Mouse (Mus musculus): ENCODE results near the gene Atp2b4. TPM values are rescaled to one million over a fixed set of nuclear protein-coding genes. Genes with fewer than 3 reads are reported as not detected.
A peak's percentile ranks its signal among the peaks of the same experiment; 100 is the strongest.

Gene Atp2b4
- polyA plus RNA-seq, 1 experiment from 2014 or later, result 10.4 TPM

DNA sequence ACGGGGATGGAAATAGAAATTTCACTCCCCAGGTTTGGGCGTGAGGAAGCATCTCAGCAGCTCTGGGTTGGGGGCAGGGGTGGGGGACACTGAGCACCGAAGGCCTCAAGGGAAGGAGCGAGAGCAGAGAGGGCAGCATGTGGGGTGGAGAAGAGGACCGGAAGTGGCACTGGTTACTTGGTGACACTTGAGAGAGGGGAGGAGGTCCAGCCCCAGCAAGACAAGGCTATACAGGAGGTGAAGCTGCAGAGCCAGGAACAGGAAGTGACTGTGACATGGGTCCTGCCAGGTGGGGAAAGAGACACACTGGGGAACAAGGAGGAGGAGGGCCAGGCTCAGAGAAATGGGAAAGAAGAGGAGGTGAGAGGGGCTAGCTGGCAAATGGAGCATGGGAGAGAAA, 20.3 kb upstream of the Atp2b4 start:
- ATAC-seq (replicated peaks), result no peak
- Histone ChIP-seq H3K27me3 (no peaks in the 10 kb centered on the region), H3K9ac (replicated peaks) (no peak overlapping the region), H3K4me2 (replicated peaks) (no peak overlapping the region), H3K9me3 (no peaks in the 10 kb centered on the region), H3K27ac (replicated peaks) (no peak overlapping the region), H3K4me1 (peaks cover 28% of the 10 kb centered on the region), H3K36me3 (no peaks in the 10 kb centered on the region), H3K4me3 (no peak overlapping the region)
- WGBS, result 64% methylated on average over 5 of the region's 5 CpGs

DNA sequence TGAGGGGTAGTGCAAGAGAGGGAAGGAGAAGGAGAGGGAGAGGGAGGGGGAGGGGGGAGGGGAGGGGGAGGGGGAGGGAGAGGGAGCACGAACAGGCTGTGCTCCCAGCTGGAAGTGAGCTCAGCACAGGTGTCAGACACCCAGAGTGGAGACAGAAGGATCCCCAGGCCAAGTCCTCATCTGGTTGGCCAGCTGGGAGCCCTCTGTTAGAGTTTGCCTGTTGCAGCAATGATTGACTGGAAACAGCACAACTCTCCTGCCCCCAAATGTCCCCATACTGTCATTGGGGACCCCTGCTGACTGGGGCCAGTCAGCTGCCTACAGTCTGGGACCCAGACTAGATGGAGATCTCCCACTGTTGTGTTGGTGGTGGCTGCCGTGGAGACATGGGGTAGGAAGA, 19.3 kb upstream of the Atp2b4 start:
- no peaks in the 10 kb centered on the region for H3K9me3 ChIP-seq
- peaks cover 20% of the 10 kb centered on the region for H3K4me1 ChIP-seq
- no peak for ATAC-seq (replicated peaks)
- H3K4me2 ChIP-seq (replicated peaks), result no peak overlapping the region
- no peaks in the 10 kb centered on the region for H3K36me3 ChIP-seq
- 34% methylated on average over 2 of the region's 2 CpGs for WGBS
- no peak overlapping the region for H3K27ac ChIP-seq (replicated peaks)
- H3K4me3 ChIP-seq, result no peak overlapping the region
- H3K9ac ChIP-seq (replicated peaks), result no peak overlapping the region
- no peaks in the 10 kb centered on the region for H3K27me3 ChIP-seq

DNA sequence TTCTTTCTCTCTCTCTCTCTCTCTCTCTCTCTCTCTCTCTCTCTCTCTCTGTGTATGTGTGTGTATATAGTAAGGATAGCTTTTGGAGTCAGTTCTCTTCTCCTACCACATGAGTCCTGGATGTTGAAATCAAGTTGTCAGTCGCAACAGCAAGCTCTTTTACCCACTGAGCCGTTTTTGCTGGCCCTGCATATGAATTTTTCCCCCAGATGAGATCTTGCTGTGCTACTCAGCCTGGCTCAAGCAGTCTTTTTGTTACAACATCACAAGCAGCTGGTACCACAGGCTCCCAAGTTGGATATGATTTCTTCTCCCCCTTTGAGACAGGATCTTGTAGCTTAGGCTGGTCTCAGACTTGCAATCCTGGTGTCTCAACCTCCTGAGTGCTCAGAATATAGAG, 17.7 kb upstream of the Atp2b4 start:
- Histone ChIP-seq H3K27ac (replicated peaks) (no peak overlapping the region), H3K4me1 (peaks cover 19% of the 10 kb centered on the region), H3K9ac (replicated peaks) (no peak overlapping the region), H3K4me2 (replicated peaks) (no peak overlapping the region), H3K9me3 (no peaks in the 10 kb centered on the region), H3K27me3 (no peaks in the 10 kb centered on the region), H3K4me3 (no peak overlapping the region), H3K36me3 (no peaks in the 10 kb centered on the region)
- ATAC-seq (replicated peaks), result no peak
- 80% methylated on average over 2 of the region's 2 CpGs for WGBS

DNA sequence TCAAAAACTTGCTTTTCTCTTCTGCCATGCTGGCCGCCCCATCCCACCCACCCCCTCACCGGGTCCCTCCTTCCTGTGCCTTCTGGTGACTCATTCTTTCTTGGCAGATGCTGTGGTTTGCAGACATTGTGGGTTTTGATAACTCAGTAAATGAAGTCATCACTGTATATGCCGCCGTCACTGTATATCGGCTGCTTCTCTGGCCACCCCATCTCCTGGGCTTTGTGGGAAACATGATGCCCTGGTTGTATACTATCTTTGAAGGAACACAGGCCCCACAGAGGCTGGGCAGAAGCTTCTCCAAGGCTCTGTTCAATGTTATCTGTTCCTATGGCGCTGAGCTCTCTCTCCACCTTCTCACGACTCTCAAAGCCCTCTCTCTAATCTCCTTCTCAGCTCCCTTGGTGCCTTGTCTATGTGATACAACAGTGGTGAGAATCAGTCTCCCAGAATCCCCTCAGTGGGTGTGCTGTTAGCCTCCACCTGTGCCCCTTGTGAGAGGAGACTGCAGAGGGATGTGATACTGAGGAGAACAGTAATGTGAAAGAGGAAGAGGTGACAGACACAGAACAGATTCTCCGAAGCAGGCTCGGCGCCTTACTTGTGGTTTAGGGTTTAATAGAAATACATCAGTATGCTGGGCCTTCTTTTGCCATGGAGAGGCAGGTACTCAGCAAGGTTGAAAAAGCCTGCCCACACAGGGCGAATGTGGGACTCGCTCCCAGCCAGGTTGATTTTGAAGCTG, 15.1 kb upstream of the Atp2b4 start:
- 67% methylated on average over 12 of the region's 12 CpGs for WGBS
- H3K4me2 ChIP-seq (replicated peaks), result no peak overlapping the region
- no peaks in the 10 kb centered on the region for H3K9me3 ChIP-seq
- no peaks in the 10 kb centered on the region for H3K36me3 ChIP-seq
- no peak overlapping the region for H3K9ac ChIP-seq (replicated peaks)
- H3K4me3 ChIP-seq, result no peak overlapping the region
- peaks cover 2% of the 10 kb centered on the region; the same call in 1 of the 2 replicates for H3K4me1 ChIP-seq
- no peak for ATAC-seq (replicated peaks)
- no peaks in the 10 kb centered on the region for H3K27me3 ChIP-seq
- H3K27ac ChIP-seq (replicated peaks), result no peak overlapping the region

DNA sequence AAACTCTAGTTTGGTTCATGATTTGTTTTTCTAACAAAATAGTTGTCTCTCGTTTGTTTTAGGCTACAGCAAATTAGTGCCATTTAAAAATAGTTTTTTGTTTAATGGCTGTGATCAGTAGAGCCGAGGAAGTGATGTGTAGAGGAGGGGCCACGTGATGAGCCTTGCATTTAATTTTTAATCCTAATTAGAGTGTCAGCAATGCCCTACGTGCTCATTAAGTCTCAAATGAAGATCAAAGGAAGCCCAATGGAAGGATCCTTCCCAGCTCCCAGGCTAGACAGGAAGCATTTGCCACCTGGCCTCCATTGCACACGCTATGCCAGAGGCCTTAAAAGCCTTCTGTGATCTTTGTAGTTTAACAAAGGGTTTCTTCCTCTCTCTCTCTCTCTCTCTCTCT, 8.5 kb upstream of the Atp2b4 start:
- Histone ChIP-seq H3K27me3 (no peaks in the 10 kb centered on the region), H3K36me3 (no peaks in the 10 kb centered on the region), H3K9ac (replicated peaks) (no peak overlapping the region), H3K4me1 (no peaks in the 10 kb centered on the region), H3K9me3 (no peaks in the 10 kb centered on the region), H3K27ac (replicated peaks) (no peak overlapping the region), H3K4me3 (no peak overlapping the region), H3K4me2 (replicated peaks) (no peak overlapping the region)
- no peak for ATAC-seq (replicated peaks)
- 23% methylated on average over 5 of the region's 5 CpGs for WGBS

DNA sequence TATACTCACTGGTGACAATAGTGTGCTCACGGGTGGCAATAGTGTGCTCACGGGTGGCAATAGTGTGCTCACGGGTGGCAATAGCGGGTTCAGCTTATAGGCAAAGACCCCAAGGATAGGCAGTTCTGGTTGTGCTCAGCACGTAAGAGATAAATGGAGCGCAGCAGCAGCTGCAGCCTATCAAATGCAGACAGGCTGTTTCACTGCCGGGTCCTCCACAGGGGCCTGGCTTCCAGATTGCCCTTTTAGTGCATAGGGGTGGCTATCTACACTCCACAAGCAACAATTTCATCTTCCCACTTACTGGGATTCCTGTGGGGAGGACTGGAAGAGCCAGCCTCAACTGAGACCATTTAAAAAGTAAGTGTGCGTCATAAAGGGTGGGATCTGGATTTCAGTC, 7.2 kb upstream of the Atp2b4 start:
- H3K27ac ChIP-seq (replicated peaks), result no peak overlapping the region
- no peak overlapping the region for H3K4me2 ChIP-seq (replicated peaks)
- no peaks in the 10 kb centered on the region for H3K9me3 ChIP-seq
- WGBS, result 88% methylated on average over 8 of the region's 8 CpGs
- H3K4me3 ChIP-seq, result no peak overlapping the region
- H3K27me3 ChIP-seq, result no peaks in the 10 kb centered on the region
- no peaks in the 10 kb centered on the region for H3K36me3 ChIP-seq
- no peak for ATAC-seq (replicated peaks)
- H3K9ac ChIP-seq (replicated peaks), result no peak overlapping the region
- no peaks in the 10 kb centered on the region for H3K4me1 ChIP-seq

DNA sequence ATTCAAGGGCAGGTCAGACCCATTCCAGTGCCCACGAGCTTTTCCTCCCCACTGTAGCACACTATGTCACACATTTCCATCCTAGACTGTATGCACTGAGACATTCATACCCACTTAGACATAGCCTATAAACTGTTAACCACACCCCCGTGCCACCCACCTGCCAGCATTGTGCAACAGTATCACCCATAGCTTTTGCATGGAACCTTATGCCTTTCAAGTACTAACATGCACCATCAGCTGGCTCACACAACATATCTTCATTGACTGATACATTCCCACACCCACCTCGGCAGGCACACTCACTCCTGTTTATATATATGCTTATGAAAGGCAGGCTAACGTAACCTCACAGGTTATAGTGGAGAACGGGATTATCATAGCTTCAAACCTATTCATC, 902 bp upstream of the Atp2b4 start:
- no peak overlapping the region for H3K9ac ChIP-seq (replicated peaks)
- H3K4me2 ChIP-seq (replicated peaks), result no peak overlapping the region
- H3K4me1 ChIP-seq, result peaks cover 24% of the 10 kb centered on the region
- no peak overlapping the region for H3K27ac ChIP-seq (replicated peaks)
- WGBS, result 72% methylated on average over 5 of the region's 5 CpGs
- H3K36me3 ChIP-seq, result no peaks in the 10 kb centered on the region
- H3K4me3 ChIP-seq, result no peak overlapping the region
- no peaks in the 10 kb centered on the region for H3K27me3 ChIP-seq
- H3K9me3 ChIP-seq, result no peaks in the 10 kb centered on the region
- no peak for ATAC-seq (replicated peaks)

DNA sequence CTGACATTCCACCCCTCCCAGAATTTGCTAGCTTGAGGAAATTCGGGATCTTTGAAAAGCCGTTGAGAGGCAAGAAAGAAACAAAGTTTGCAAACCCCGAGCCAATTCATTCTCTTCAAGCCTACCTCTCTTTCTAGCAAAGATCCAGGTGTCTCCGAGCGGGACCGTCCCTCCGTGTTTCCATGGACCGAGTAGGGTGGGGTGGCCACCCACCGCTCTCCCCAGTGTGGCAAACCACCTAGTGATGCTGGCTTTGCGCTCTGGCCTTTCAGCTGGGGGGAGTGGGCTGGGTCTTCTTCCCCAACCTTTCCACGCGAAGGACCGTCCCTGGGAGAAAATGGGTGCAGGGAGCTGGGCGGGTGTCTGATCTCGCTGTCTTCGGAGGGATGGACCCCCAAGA, 329 bp downstream of the Atp2b4 start:
- H3K9ac ChIP-seq (replicated peaks), result peak overlapping the region; percentile 42
- no peak overlapping the region for H3K27ac ChIP-seq (replicated peaks)
- peak overlapping the region; percentile 46 for H3K4me3 ChIP-seq
- no peaks in the 10 kb centered on the region for H3K9me3 ChIP-seq
- WGBS, result under 1% methylated on average over 16 of the region's 16 CpGs
- H3K27me3 ChIP-seq, result no peaks in the 10 kb centered on the region
- H3K4me2 ChIP-seq (replicated peaks), result peak overlapping the region; percentile 89
- peaks cover 24% of the 10 kb centered on the region for H3K4me1 ChIP-seq
- H3K36me3 ChIP-seq, result no peaks in the 10 kb centered on the region
- ATAC-seq (replicated peaks), result peak; percentile 53

DNA sequence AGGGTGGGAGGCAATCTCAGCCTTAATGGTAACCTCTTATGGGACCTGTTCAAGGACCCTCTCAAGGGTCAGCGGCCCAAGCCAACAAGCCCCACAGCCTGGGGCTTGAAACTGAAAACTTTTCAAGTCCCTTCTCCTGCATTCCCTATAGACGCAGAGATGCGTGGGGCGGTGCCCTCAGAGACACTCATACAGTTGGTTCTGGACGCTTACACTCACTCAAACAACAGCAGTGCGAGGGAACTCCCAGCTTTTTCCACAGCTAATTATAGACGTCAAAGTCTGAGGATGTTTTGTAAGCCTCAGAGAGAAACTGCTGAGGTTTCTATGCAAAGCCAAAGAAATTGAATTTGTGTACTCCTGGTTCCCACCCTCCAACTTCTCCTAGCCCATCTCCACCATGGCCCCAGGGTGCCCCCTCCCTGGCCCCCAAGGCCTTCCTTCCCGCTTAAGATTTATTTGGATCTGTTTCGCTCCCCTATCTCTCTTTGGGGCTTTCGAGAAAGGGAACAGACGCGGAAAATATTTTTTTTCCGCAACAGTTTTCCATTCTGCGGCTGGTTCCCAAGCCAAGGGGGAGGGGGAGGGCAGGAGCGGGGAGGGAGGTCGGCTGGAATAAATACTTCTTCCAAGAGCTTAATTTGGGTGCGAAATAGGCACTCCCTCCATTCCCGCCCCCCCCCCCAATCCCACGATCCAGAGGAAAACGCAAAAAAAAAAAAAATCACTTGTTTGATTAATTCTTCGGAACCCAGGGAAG, 975 bp downstream of the Atp2b4 start:
- Histone ChIP-seq H3K4me3 (peak overlapping the region; percentile 46), H3K4me2 (replicated peaks) (peak overlapping the region; percentile 89), H3K36me3 (no peaks in the 10 kb centered on the region), H3K27me3 (no peaks in the 10 kb centered on the region), H3K4me1 (peaks cover 24% of the 10 kb centered on the region), H3K9ac (replicated peaks) (no peak overlapping the region), H3K27ac (replicated peaks) (no peak overlapping the region), H3K9me3 (no peaks in the 10 kb centered on the region)
- 3% methylated on average over 21 of the region's 21 CpGs for WGBS
- no peak for ATAC-seq (replicated peaks)

DNA sequence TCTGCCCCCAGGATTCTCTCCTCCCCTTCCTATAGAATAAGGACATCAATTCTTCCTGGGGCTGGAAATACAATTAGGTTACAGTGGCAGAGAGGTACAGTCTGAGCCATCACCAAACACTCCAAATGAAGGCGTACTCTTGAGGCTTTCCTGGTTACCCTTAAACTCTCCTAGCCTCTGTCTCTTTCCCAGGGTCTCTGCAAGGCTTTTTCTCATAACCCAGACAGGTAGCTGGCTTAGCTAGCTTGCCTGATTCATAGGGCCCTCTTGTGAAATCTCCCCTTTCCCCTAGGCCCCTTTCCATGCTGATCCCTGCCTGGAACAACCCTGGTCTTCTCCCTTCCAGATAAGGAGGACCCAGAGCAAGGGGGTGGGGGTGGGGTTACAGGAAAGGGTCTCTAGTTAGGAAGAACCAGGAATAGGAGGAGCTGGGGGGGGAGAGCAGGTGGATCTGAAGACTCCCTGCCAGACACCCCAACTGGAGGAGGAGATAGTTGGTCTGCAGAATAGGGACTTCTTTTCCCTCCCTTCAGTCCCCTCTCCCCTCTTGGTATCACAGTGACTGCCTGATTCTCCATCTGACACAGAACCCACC, 1.9 kb downstream of the Atp2b4 start:
- no peak for ATAC-seq (replicated peaks)
- Histone ChIP-seq H3K9me3 (no peaks in the 10 kb centered on the region), H3K36me3 (no peaks in the 10 kb centered on the region), H3K4me2 (replicated peaks) (peak overlapping the region; percentile 89; the same call in 1 of the 2 replicates), H3K27me3 (no peaks in the 10 kb centered on the region), H3K9ac (replicated peaks) (no peak overlapping the region), H3K4me1 (peaks cover 24% of the 10 kb centered on the region), H3K4me3 (no peak overlapping the region), H3K27ac (replicated peaks) (no peak overlapping the region)
- WGBS, result 63% methylated on average over 1 of the region's 1 CpGs

DNA sequence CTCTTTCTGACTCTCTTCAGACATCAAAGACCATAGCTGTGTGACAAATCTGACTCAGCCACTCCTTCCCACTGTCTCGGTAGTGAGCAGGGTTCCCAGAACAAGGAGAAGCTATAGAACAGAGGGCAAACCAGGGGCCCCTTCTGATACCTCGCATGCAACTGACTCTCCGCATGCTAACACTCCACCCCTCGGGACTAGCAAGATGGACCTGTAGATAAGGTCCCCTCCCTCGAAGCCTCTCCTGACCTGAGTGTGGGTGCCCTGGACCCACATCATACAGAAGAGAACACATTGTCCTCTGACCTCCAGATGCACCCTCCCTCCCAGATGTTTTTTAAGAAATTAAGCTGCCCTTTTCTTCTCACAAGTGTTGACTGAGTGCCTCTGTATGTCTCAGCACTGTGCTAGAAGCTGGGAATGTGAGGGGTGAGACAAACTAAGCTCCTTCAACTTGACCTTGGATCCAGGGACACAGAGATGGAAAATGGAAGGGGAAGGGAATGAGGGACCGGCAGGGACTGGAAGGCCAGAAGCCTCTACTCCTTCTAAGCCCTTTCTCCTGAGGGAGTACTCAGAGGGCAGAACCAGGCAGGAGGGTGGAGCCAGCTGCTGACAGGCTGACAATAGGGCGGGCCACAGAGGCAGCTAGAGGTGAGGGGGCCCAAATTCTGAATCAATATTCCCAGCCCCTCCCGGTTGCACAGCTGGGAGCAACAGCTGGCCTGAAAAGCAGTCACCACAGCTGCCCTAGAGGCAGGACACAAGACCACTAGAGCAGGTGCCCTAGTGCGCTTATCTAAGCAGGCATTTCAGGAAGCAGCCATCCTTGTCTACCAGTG, 2.6 kb downstream of the Atp2b4 start:
- Histone ChIP-seq H3K9me3 (no peaks in the 10 kb centered on the region), H3K4me1 (peaks cover 24% of the 10 kb centered on the region), H3K27me3 (no peaks in the 10 kb centered on the region), H3K9ac (replicated peaks) (no peak overlapping the region), H3K27ac (replicated peaks) (no peak overlapping the region), H3K4me3 (no peak overlapping the region), H3K36me3 (no peaks in the 10 kb centered on the region), H3K4me2 (replicated peaks) (no peak overlapping the region)
- 33% methylated on average over 9 of the region's 9 CpGs for WGBS
- no peak for ATAC-seq (replicated peaks)
